Mouse (Mus musculus) hindbrain, embryonic 14.5 days (tissue): ENCODE data around the gene Uts2. TPM values are rescaled to one million over a fixed set of nuclear protein-coding genes. Genes with fewer than 3 reads are reported as not detected.

Source experiments
- ATAC-seq: fragments of 200-750 bp; cut with Nextera tagmentation; 2 replicates; pipeline ENCODE4 v1.8.0; 2017; ENCODE audit warnings: moderate number of reproducible peaks, mild to moderate bottlenecking, moderate TSS enrichment, moderate library complexity; ENCODE audit not compliant: low FRiP score
- DNase-seq: peaks from one replicate; pipeline ENCODE4 v3.0.0-alpha.2; 2015; ENCODE audit warnings: low spot score
- H3K27ac ChIP-seq: fragments of 300-500 bp; sonication (generic); 2 replicates; pipeline ENCODE4 v1.5.1; 2014; ENCODE audit warnings: mild to moderate bottlenecking, moderate library complexity
- H3K27me3 ChIP-seq: fragments of 300-500 bp; sonication (generic); 2 replicates; pipeline ENCODE4 v1.6.1; 2014; ENCODE audit warnings: mild to moderate bottlenecking, low read length, mixed read lengths; ENCODE audit not compliant: control insufficient read depth, insufficient read depth
- H3K36me3 ChIP-seq: fragments of 300-500 bp; sonication (generic); replicated peaks from 2 replicates; pipeline ENCODE4 v1.6.1; 2014; ENCODE audit not compliant: control insufficient read depth, insufficient read depth
- H3K4me1 ChIP-seq: fragments of 300-500 bp; sonication (generic); replicated peaks from 2 replicates; pipeline ENCODE4 v1.6.1; 2014; ENCODE audit warnings: antibody characterized with exemption, low read length, mixed read lengths; ENCODE audit not compliant: control insufficient read depth, insufficient read depth
- H3K4me2 ChIP-seq: fragments of 300-500 bp; sonication (generic); replicated peaks from 2 replicates; pipeline ENCODE4 v1.6.1; 2014; ENCODE audit warnings: mild to moderate bottlenecking, moderate library complexity
- H3K4me3 ChIP-seq: fragments of 300-500 bp; sonication (generic); replicated peaks from 2 replicates; pipeline ENCODE4 v1.5.1; 2014; ENCODE audit warnings: mild to moderate bottlenecking, low read length
- H3K9ac ChIP-seq: fragments of 300-500 bp; sonication (generic); 2 replicates; pipeline ENCODE4 v1.6.1; 2014
- H3K9me3 ChIP-seq: fragments of 300-500 bp; sonication (generic); 2 replicates; pipeline ENCODE4 v1.6.1; 2016; ENCODE audit warnings: low read length; ENCODE audit not compliant: control insufficient read depth
- WGBS: fragments of 180-500 bp; shearing (Covaris S2); extraction: QIAGEN DNeasy Blood & Tissue Kit; methylation state at CpG from one replicate; pipeline ENCODE4 v1.1.7; 2014; 5-methylcytosine and 5-hydroxymethylcytosine counted together
- polyA plus RNA-seq: library from polyadenylated mRNA; unstranded; fragments of >200 nt; fragmentation: Nextera tagmentation; extraction: Ambion mirVana; gene quantifications from 2 replicates; pipeline ENCODE4 v1.2.1, GENCODE M21; 2014

Uts2 gene
- polyA plus RNA-seq, 1 experiment from 2014 or later: not detected

GRCm38 (mm10) chr4:151041506-151041905 lies 44.6 kb downstream of the Uts2 start:
- H3K4me3 ChIP-seq: no peak overlapping the region
- H3K27me3 ChIP-seq: peaks cover 11% of the 10 kb centered on the region
- ATAC-seq (no peak), DNase-seq (no peak)
- no peak overlapping the region for H3K4me2 ChIP-seq
- H3K36me3 ChIP-seq: peaks cover under 1% of the 10 kb centered on the region; the same call in 1 of the 2 replicates
- peaks cover 8% of the 10 kb centered on the region for H3K4me1 ChIP-seq
- H3K9me3 ChIP-seq: no peaks in the 10 kb centered on the region
- H3K9ac ChIP-seq: no peak overlapping the region
- WGBS: 92% methylated on average over 5 of the region's 5 CpGs
- H3K27ac ChIP-seq: no peak overlapping the region

GRCm38 (mm10) chr4:151043281-151043680 lies 46.4 kb downstream of the Uts2 start:
- H3K4me3 ChIP-seq: no peak overlapping the region
- DNase-seq: no peak
- ATAC-seq: no peak

DNA sequence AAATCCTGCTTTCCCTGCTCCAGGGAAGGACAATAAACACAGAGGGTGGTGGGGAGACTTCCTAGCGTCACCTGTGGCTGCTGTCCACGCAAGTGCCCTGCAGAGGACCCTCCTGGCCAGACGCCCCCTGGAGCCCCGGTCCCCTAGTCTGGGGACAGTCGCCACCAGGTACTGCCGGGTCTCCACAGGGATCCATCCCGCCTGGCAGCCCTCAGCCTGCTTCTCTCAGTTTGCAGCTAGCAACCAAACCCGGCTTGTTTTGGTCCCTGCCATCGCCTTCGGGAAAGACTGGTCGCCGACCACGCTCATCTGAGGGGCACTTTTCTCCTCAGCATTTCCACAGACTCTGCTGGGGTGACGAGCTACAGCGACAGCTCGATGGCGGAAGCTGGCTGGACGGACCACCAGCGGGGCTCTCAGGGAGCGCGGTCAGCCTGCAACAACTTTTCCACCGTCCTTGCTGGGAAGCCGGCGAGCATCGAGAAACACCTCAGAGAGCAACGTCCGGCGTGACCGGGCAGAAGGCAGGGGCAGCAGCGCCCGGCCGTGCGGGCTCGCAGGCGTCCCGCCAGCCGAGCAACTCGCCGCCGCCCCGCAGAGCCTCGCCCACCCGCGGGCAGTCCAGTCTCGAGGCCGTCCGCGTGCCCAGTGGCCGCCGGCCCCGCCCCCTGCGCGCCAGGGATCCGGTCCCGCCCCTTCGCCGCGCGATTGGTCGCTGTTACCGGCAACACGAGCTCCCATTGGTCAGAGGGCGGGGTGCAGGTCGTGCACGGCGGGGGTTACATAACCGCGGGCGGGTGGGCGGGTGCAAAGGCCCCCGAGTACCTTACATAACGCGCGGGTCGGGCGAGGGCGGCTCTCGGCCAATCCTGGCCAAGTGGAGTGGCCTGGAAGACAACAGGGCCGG lies 47.4 kb downstream of the Uts2 start, which contains the start of gene Per3:
Gene Per3 (minus strand): TSS at position 629 of the 907 bp plus-strand sequence.
- Histone ChIP-seq H3K27ac (peak within 1 kb of the TSS; percentile 47; the same call in 1 of the 2 replicates), H3K4me1 (peaks cover 8% of the 10 kb centered on the region), H3K27me3 (peaks cover 11% of the 10 kb centered on the region), H3K9ac (peak within 1 kb of the TSS; percentile 60), H3K4me3 (peak within 1 kb of the TSS; percentile 65), H3K36me3 (peaks cover 28% of the 10 kb centered on the region), H3K9me3 (no peaks in the 10 kb centered on the region), H3K4me2 (peak within 1 kb of the TSS; percentile 99)
- DNase-seq (peak; percentile 85), ATAC-seq (peak; percentile 97)
- under 1% methylated on average over 70 of the region's 79 CpGs for WGBS

More at GRCm38 (mm10) chr4:151043281-151043680, 46.4 kb downstream of the Uts2 start:
- Histone ChIP-seq H3K9me3 (no peaks in the 10 kb centered on the region), H3K27ac (no peak overlapping the region), H3K36me3 (peaks cover 18% of the 10 kb centered on the region), H3K9ac (no peak overlapping the region), H3K4me1 (peaks cover 8% of the 10 kb centered on the region), H3K4me2 (peak overlapping the region; percentile 99), H3K27me3 (peaks cover 11% of the 10 kb centered on the region)
- WGBS: 55% methylated on average over 5 of the region's 5 CpGs

- Histone ChIP-seq H3K27ac (no peak overlapping the region), H3K4me2 (peak overlapping the region; percentile 99), H3K4me3 (peak overlapping the region; percentile 65), H3K4me1 (peaks cover 8% of the 10 kb centered on the region), H3K27me3 (peaks cover 11% of the 10 kb centered on the region), H3K36me3 (peaks cover 35% of the 10 kb centered on the region), H3K9ac (peak overlapping the region; percentile 60), H3K9me3 (no peaks in the 10 kb centered on the region)
- no peak for DNase-seq
- no peak for ATAC-seq
- WGBS: 6% methylated on average over 21 of the region's 21 CpGs
Observed at GRCm38 (mm10) chr4:151044944-151045570, 48.2 kb downstream of the Uts2 start.

DNA sequence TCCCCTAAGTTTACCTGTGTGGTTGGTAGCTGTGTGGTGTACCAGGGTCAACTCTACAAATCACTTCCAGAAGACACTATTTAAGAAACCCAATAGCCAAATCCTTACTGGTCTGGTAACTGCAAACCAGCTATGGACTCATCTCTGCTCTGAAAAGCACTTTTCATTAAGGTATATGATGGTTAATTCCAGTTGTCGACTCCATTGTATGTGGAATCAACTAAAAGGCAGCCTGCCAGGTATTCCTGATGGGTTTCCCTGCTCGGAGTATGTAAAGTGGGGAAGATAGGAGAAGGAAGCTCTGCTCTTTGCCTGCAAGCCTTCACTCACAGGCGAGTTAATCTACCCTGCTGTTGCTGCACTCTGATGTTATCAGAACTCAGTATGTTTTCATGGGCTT lies 49.6 kb downstream of the Uts2 start:
- H3K9me3 ChIP-seq: no peaks in the 10 kb centered on the region

DNA sequence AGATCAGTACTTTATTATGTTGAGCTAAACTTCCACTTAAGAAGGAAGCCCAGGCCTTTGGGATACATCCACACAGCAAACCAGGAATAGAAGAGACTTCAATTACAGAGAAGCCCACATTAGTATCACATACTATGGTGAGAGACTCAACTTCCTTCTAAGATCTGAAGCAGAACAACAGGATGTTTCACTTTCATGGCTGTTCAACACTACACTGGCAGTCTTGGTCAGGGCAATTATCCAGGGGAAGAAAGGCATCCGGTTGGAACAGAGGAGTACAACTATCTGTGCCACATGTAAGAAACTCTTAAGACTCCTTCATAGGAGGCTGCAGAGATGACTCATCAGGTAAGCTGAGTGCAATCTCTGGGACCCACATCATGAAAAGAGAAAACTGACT lies 54.3 kb downstream of the Uts2 start:
- Histone ChIP-seq H3K27me3 (no peaks in the 10 kb centered on the region), H3K4me1 (peaks cover 4% of the 10 kb centered on the region; the same call in 1 of the 2 replicates), H3K9ac (no peak overlapping the region), H3K4me2 (no peak overlapping the region), H3K36me3 (peaks cover 89% of the 10 kb centered on the region), H3K9me3 (no peaks in the 10 kb centered on the region), H3K27ac (no peak overlapping the region), H3K4me3 (no peak overlapping the region)
- WGBS: 85% methylated on average over 1 of the region's 1 CpGs
- DNase-seq (no peak), ATAC-seq (no peak)

More for the DNA sequence above, 49.6 kb downstream of the Uts2 start:
- no peak overlapping the region for H3K9ac ChIP-seq
- peaks cover 50% of the 10 kb centered on the region for H3K36me3 ChIP-seq
- ATAC-seq (no peak), DNase-seq (no peak)
- peaks cover 11% of the 10 kb centered on the region for H3K27me3 ChIP-seq
- peaks cover 8% of the 10 kb centered on the region for H3K4me1 ChIP-seq
- no peak overlapping the region for H3K27ac ChIP-seq
- WGBS: 93% methylated on average over 3 of the region's 3 CpGs
- H3K4me2 ChIP-seq: no peak overlapping the region
- no peak overlapping the region for H3K4me3 ChIP-seq

Other genes starting within 250 kb of the Uts2 start
- 36.3 and 39.6 TPM in 2 replicates for gene Errfi1, start 143.2 kb upstream of the Uts2 start, polyA plus RNA-seq
- gene Park7, start 82.7 kb upstream of the Uts2 start, polyA plus RNA-seq: 383 and 392 TPM in 2 replicates
- 0.20 and 0.25 TPM in 2 replicates for gene Tnfrsf9, start 82.5 kb upstream of the Uts2 start, polyA plus RNA-seq
- 3.9 and 5.1 TPM in 2 replicates for gene Per3, start 47.6 kb downstream of the Uts2 start, polyA plus RNA-seq
- gene Vamp3, start 60.9 kb downstream of the Uts2 start, polyA plus RNA-seq: 29.9 and 43.2 TPM in 2 replicates
- 0.30 and 0.36 TPM in 2 replicates for gene Gm13090, start 92.5 kb downstream of the Uts2 start, polyA plus RNA-seq